In genomic region chr5:89942244-89942643, GRCm38 (mm10) we compare ENCODE assay signal across 21 mouse cellular contexts. TPM values are rescaled to one million over a fixed set of nuclear protein-coding genes. Genes with fewer than 3 reads are reported as not detected.
A peak's percentile ranks its signal among the peaks of the same experiment; 100 is the strongest.
DNase-seq lines count a peak whose midpoint lies in the region; ATAC-seq lines count a peak whose summit lies in the region.
"Had no signal": no experiment of that assay in that cellular context is flagged by ENCODE, and none has a peak within 500 bp of the region (broad histone marks: within the 10 kb centered on the region; RNA-seq: fewer than 3 reads in every experiment).

No protein-coding gene starts in this region.

- H3K4me2 ChIP-seq in forebrain, embryonic 12.5 days, result no peak overlapping the region
- H3K4me2 ChIP-seq in forebrain, embryonic 13.5 days, result no peak overlapping the region
- H3K4me2 ChIP-seq: midbrain, embryonic 12.5 days; stomach, embryonic 15.5 days had no signal

- no peak overlapping the region for H3K9ac ChIP-seq in forebrain, embryonic 12.5 days
- no peak overlapping the region for H3K9ac ChIP-seq in forebrain, embryonic 13.5 days
- H3K9ac ChIP-seq: midbrain, embryonic 12.5 days; stomach, embryonic 15.5 days had no signal

- no peak for DNase-seq in forebrain, embryonic 10.5 days (ENCODE audit: extremely low spot score, low spot score)
- DNase-seq in layer of hippocampus, adult 9-11 months, result peak; percentile 2
- no peak for DNase-seq in layer of hippocampus, adult 11-12 months (ENCODE audit: low spot score)
- peak; percentile 52 for DNase-seq in Muller cell, postnatal 12 days (ENCODE audit: inconsistent ontology term)
- DNase-seq in T-cell, adult 2 months (ENCODE audit: low spot score), result no peak
- no peak for DNase-seq in gastrocnemius, adult 8-10 months (ENCODE audit: low spot score in 2 of 2)
- DNase-seq: adrenal gland, postnatal 10 days; cerebellum, adult 9-10 months; kidney, adult 8-10 months; kidney, postnatal 25 days; liver; lung, adult 18-20 months; lung, postnatal 4 days; spleen, adult 18-20 months had no signal

- no peak overlapping the region for H3K4me3 ChIP-seq in forebrain, embryonic 10.5 days
- no peak overlapping the region for H3K4me3 ChIP-seq in forebrain, embryonic 12.5 days (replicated peaks)
- no peak overlapping the region for H3K4me3 ChIP-seq in forebrain, embryonic 13.5 days
- H3K4me3 ChIP-seq: hindbrain, embryonic 10.5 days; midbrain, embryonic 12.5 days; stomach, embryonic 15.5 days had no signal

- 35% methylated on average over 4 of the region's 4 CpGs for WGBS in forebrain, embryonic 10.5 days
- 26% methylated on average over 4 of the region's 4 CpGs for WGBS in forebrain, embryonic 12.5 days
- WGBS in forebrain, embryonic 13.5 days, result 22% methylated on average over 4 of the region's 4 CpGs

- no peaks in the 10 kb centered on the region for H3K36me3 ChIP-seq in forebrain, embryonic 10.5 days (replicated peaks)
- H3K36me3 ChIP-seq in forebrain, embryonic 12.5 days (replicated peaks), result no peaks in the 10 kb centered on the region
- no peaks in the 10 kb centered on the region for H3K36me3 ChIP-seq in forebrain, embryonic 13.5 days (ENCODE audit: poor library complexity, severe bottlenecking)
- H3K36me3 ChIP-seq: hindbrain, embryonic 10.5 days; midbrain, embryonic 12.5 days; stomach, embryonic 15.5 days had no signal

- peaks cover 6% of the 10 kb centered on the region; the same call in 1 of the 2 replicates for H3K27me3 ChIP-seq in forebrain, embryonic 10.5 days (ENCODE audit: poor library complexity, severe bottlenecking)
- no peaks in the 10 kb centered on the region for H3K27me3 ChIP-seq in forebrain, embryonic 12.5 days
- no peaks in the 10 kb centered on the region for H3K27me3 ChIP-seq in forebrain, embryonic 13.5 days
- H3K27me3 ChIP-seq: CH12.LX; stomach, embryonic 15.5 days had no signal

- peaks cover 20% of the 10 kb centered on the region; the same call in 1 of the 2 replicates for H3K9me3 ChIP-seq in forebrain, embryonic 10.5 days
- H3K9me3 ChIP-seq in forebrain, embryonic 12.5 days, result 0 out of 2 replicates have a peak, but pooled peaks cover 5% of the 10 kb centered on the region
- no peaks in the 10 kb centered on the region; the same call in 1 of the 2 replicates for H3K9me3 ChIP-seq in forebrain, embryonic 13.5 days (replicated peaks)
- H3K9me3 ChIP-seq: stomach, embryonic 15.5 days had no signal

- ATAC-seq in forebrain, embryonic 12.5 days (ENCODE audit: low FRiP score), result no peak
- ATAC-seq in forebrain, embryonic 13.5 days, result peak; percentile 32; the same call in 1 of the 2 replicates
- ATAC-seq: inflammation-experienced regulatory T-cells, adult 6 months had no signal

- peak overlapping the region; percentile 68 for H3K27ac ChIP-seq in forebrain, embryonic 10.5 days
- no peak overlapping the region for H3K27ac ChIP-seq in forebrain, embryonic 12.5 days
- H3K27ac ChIP-seq in forebrain, embryonic 13.5 days, result peak overlapping the region; percentile 51; the same call in 1 of the 2 replicates
- H3K27ac ChIP-seq: hindbrain, embryonic 10.5 days; midbrain, embryonic 12.5 days; stomach, embryonic 15.5 days had no signal

- peaks cover 42% of the 10 kb centered on the region for H3K4me1 ChIP-seq in forebrain, embryonic 10.5 days
- peaks cover 20% of the 10 kb centered on the region for H3K4me1 ChIP-seq in forebrain, embryonic 12.5 days
- H3K4me1 ChIP-seq in forebrain, embryonic 13.5 days, result peaks cover 23% of the 10 kb centered on the region
- H3K4me1 ChIP-seq: stomach, embryonic 15.5 days had no signal

RNA-seq across cellular contexts. Expression of gene Adamts3, which starts 59.1 kb away (rescaled TPM):
- 8.8 and 10.0 TPM in 2 replicates for polyA plus RNA-seq in forebrain, embryonic 10.5 days (2016; fragmentation: Nextera tagmentation; extraction: Ambion mirVana)
- polyA plus RNA-seq in forebrain, embryonic 12.5 days (2016; fragmentation: Nextera tagmentation; extraction: Ambion mirVana), result 4.4 and 5.1 TPM in 2 replicates
- polyA plus RNA-seq in forebrain, embryonic 13.5 days (2015; fragmentation: Nextera tagmentation; extraction: Ambion mirVana), result 6.1 and 6.8 TPM in 2 replicates
- total RNA-seq in gastrocnemius, adult 8-10 months (2022), result 1 to 10 TPM in 1 of 4 experiments, under 1 TPM in 3; 0.53 to 1.5 (median 0.85) TPM
- total RNA-seq: CH12.LX had no signal

Comparison
In these comparisons a context has a peak if more than half of its experiments do, and no peak if none do; other contexts are left out.
1. DNase-seq: peak in layer of hippocampus, adult 9-11 months (single experiment) and Muller cell, postnatal 12 days (single experiment); none in forebrain, embryonic 10.5 days (single experiment), layer of hippocampus, adult 11-12 months (single experiment), T-cell, adult 2 months (single experiment) and gastrocnemius, adult 8-10 months (0 of 2).